Mouse (Mus musculus): Measurements from ENCODE around the gene Hcrt. TPM values are rescaled to one million over a fixed set of nuclear protein-coding genes. Genes with fewer than 3 reads are reported as not detected.

Gene Hcrt
- polyA plus RNA-seq, 1 experiment: 0.45 TPM

DNA sequence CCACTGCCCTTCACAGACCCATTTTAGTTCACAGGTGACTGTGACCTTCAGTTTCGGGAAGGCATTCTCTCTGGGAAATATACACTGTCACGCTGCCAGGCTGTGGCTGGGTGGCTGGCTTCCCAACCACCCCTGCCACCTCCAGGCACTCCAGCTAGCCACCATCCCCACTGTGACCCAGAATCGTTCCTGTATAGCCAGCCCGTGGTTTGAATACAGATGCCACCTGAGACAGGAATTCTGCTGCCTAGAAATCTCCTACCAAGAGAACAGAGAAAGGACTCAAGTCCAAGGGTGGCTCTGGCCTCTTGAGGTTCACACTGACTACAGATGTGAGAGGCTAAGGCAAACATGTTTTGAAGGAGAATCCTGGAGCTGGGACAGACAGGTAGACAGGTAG, 43.9 kb downstream of the Hcrt start:
- DNase-seq (ENCODE audit: low read depth): no peak
- no peak for TF ChIP-seq CTCF (IDR thresholded peaks at IDR 0.05; ENCODE audit: borderline replicate concordance, extremely low read depth, insufficient read depth, insufficient read length)

GRCm38 (mm10) chr11:100718462-100718861, 44.3 kb downstream of the Hcrt start:
- no peak for DNase-seq (ENCODE audit: low read depth)
- TF ChIP-seq POLR2A (IDR thresholded peaks at IDR 0.05; ENCODE audit: borderline replicate concordance, extremely low read depth, insufficient read depth, insufficient read length, poor library complexity, severe bottlenecking) (no peak), CTCF (IDR thresholded peaks at IDR 0.05; ENCODE audit: borderline replicate concordance, extremely low read depth, insufficient read depth, insufficient read length) (no peak)

- TF ChIP-seq CTCF (IDR thresholded peaks at IDR 0.05; ENCODE audit: borderline replicate concordance, extremely low read depth, insufficient read depth, insufficient read length) (no peak), POLR2A (IDR thresholded peaks at IDR 0.05; ENCODE audit: borderline replicate concordance, extremely low read depth, insufficient read depth, insufficient read length, poor library complexity, severe bottlenecking) (no peak)
- no peak for DNase-seq (ENCODE audit: low read depth)
These were observed 46.1 kb downstream of the Hcrt start for GRCm38 (mm10) chr11:100716649-100717048.

GRCm38 (mm10) chr11:100714948-100715347, 47.8 kb downstream of the Hcrt start:
- no peak for DNase-seq (ENCODE audit: low read depth)
- TF ChIP-seq CTCF (IDR thresholded peaks at IDR 0.05; ENCODE audit: borderline replicate concordance, extremely low read depth, insufficient read depth, insufficient read length): no peak
- TF ChIP-seq POLR2A (IDR thresholded peaks at IDR 0.05; ENCODE audit: borderline replicate concordance, extremely low read depth, insufficient read depth, insufficient read length, poor library complexity, severe bottlenecking): no peak

DNA sequence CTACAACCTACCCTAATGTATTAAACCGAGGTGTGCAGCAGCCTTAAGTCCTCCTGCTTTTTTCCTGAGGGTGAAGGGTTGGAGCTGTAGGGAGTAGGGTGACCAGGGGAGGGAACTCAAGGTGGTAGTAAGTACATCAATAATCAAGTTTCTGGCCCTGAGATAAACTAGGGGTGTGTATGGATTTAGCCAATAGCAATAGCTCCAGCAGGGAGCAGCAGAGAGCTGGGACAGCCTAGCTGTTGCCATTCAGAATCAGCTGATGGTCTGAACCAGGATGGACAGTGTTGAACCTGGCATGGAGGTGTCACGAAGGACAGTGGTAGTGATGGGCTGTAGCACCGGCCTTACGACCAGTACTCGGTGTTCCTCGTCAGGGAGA, 48.2 kb downstream of the Hcrt start:
- DNase-seq (ENCODE audit: low read depth): peak; percentile 78
- TF ChIP-seq POLR2A (IDR thresholded peaks at IDR 0.05; ENCODE audit: borderline replicate concordance, extremely low read depth, insufficient read depth, insufficient read length, poor library complexity, severe bottlenecking): no peak
- TF ChIP-seq CTCF (IDR thresholded peaks at IDR 0.05; ENCODE audit: borderline replicate concordance, extremely low read depth, insufficient read depth, insufficient read length): peak; percentile 83

DNA sequence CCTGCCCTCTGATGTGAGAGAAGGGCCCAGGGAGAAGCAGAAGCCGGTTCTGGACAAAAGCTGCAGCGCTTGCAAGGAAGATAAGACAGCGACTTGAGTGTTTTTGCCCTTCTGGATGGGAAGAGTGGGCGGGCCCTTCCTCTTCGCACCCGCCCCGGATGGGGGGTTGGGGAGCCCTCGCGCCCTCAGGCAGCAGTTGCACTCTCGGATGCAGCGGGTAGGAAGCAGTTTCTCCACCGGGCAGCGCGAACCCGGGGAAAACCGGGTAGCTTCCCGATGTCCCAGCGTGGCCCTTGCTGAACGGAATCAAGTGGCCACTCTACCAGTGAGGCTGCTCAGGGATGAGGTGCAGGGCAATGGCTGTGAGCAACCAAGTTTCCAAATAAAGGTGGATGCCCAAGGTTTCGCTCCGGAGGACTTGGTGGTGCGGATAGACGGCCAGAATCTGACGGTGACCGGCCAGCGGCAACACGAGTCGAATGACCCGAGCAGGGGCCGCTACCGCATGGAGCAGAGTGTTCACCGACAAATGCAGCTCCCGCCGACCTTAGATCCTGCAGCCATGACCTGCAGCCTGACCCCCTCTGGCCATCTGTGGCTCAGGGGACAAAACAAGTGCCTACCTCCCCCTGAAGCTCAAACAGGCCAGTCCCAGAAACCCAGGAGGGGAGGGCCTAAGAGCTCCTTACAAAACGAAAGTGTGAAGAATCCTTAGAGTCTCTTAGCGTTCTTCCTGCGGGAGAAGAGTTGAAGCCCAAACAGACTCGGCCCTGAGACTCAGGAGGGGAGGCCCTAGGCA, 48.8 kb downstream of the Hcrt start, which contains the start of gene Hspb9:
Gene Hspb9 (plus strand): TSS at position 116 of the 799 bp plus-strand sequence.
- DNase-seq (ENCODE audit: low read depth): peak; percentile 50
- no peak for TF ChIP-seq CTCF (IDR thresholded peaks at IDR 0.05; ENCODE audit: borderline replicate concordance, extremely low read depth, insufficient read depth, insufficient read length)
- TF ChIP-seq POLR2A (IDR thresholded peaks at IDR 0.05; ENCODE audit: borderline replicate concordance, extremely low read depth, insufficient read depth, insufficient read length, poor library complexity, severe bottlenecking): no peak

DNA sequence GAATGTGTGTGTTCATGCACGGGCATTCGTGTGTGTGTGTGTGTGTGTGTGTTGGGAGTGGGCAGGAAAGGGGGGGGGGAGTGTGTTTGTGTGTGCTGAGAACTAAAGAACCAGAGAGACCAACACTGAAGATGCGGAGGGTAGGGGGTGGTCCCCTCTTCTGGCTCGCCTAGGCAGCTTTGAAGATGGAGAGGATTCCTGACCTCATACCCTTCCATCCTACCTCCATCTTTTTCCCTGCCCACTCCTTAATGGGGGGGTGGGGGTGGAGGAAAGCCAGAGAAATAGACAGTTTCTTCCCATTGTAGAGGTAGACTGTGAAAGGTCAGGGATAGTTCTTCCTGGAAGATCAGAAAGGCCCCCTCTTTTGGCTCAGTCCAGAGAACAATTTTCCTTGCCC, 49.6 kb downstream of the Hcrt start:
- no peak for TF ChIP-seq CTCF (IDR thresholded peaks at IDR 0.05; ENCODE audit: borderline replicate concordance, extremely low read depth, insufficient read depth, insufficient read length)
- no peak for TF ChIP-seq POLR2A (IDR thresholded peaks at IDR 0.05; ENCODE audit: borderline replicate concordance, extremely low read depth, insufficient read depth, insufficient read length, poor library complexity, severe bottlenecking)
- DNase-seq (ENCODE audit: low read depth): no peak

- TF ChIP-seq POLR2A (IDR thresholded peaks at IDR 0.05; ENCODE audit: borderline replicate concordance, extremely low read depth, insufficient read depth, insufficient read length, poor library complexity, severe bottlenecking) (peak; percentile 97), CTCF (IDR thresholded peaks at IDR 0.05; ENCODE audit: borderline replicate concordance, extremely low read depth, insufficient read depth, insufficient read length) (no peak)
These were observed 50.7 kb downstream of the Hcrt start, which contains the start of gene Kat2a for GRCm38 (mm10) chr11:100711783-100712615. TSS of gene Kat2a (minus strand) at chr11:100712465.

More at GRCm38 (mm10) chr11:100711783-100712615, 50.7 kb downstream of the Hcrt start, which contains the start of gene Kat2a:
- peak; percentile 93 for DNase-seq (ENCODE audit: low read depth)

Other genes with a start within 250 kb of the Hcrt start
- 189 and 209 TPM in 2 replicates for gene Acly, start 234.9 kb downstream of the Hcrt start, polyA plus RNA-seq (2012; rRNA removed)
- gene Ttc25, start 217.3 kb downstream of the Hcrt start, polyA plus RNA-seq (2012; rRNA removed): 0.90 and 2.8 TPM in 2 replicates
- 18.1 and 22.4 TPM in 2 replicates for gene Cnp, start 188.0 kb downstream of the Hcrt start, polyA plus RNA-seq (2012; rRNA removed)
- gene Nkiras2, start 143.7 kb downstream of the Hcrt start, polyA plus RNA-seq (2012; rRNA removed): 111 and 119 TPM in 2 replicates
- gene Dnajc7, start 142.8 kb downstream of the Hcrt start, polyA plus RNA-seq (2012; rRNA removed): 139 and 201 TPM in 2 replicates
- 0.40 and 0.63 TPM in 2 replicates for gene Zfp385c, start 70.5 kb downstream of the Hcrt start, polyA plus RNA-seq (2012; rRNA removed)
- gene Dhx58, start 58.7 kb downstream of the Hcrt start, polyA plus RNA-seq (2012; rRNA removed): 2.4 and 2.6 TPM in 2 replicates
- gene Kat2a, start 50.5 kb downstream of the Hcrt start, polyA plus RNA-seq (2012; rRNA removed): 60.4 and 61.8 TPM in 2 replicates
- not detected in 2 replicates for gene Hspb9, start 49.1 kb downstream of the Hcrt start, polyA plus RNA-seq (2012; rRNA removed)
- 236 and 270 TPM in 2 replicates for gene Rab5c, start 24.7 kb downstream of the Hcrt start, polyA plus RNA-seq (2012; rRNA removed)
- 33.1 and 36.4 TPM in 2 replicates for gene Kcnh4, start 3.0 kb downstream of the Hcrt start, polyA plus RNA-seq (2012; rRNA removed)
- 5.5 and 7.7 TPM in 2 replicates for gene Ghdc, start 8.0 kb upstream of the Hcrt start, polyA plus RNA-seq (2012; rRNA removed)
- 16.4 and 21.5 TPM in 2 replicates for gene Stat5b, start 87.8 kb upstream of the Hcrt start, polyA plus RNA-seq (2012; rRNA removed)
- 1.4 and 2.1 TPM in 2 replicates for gene Stat5a, start 96.4 kb upstream of the Hcrt start, polyA plus RNA-seq (2012; rRNA removed)
- gene Stat3, start 176.6 kb upstream of the Hcrt start, polyA plus RNA-seq (2012; rRNA removed): 29.1 and 36.9 TPM in 2 replicates
- gene Cavin1, start 208.0 kb upstream of the Hcrt start, polyA plus RNA-seq (2012; rRNA removed): 10.5 and 24.4 TPM in 2 replicates
- gene Atp6v0a1, start 246.5 kb upstream of the Hcrt start, polyA plus RNA-seq (2012; rRNA removed): 144 and 197 TPM in 2 replicates